Mouse (Mus musculus): ENCODE results near the gene Trank1. TPM values are rescaled to one million over a fixed set of nuclear protein-coding genes. Genes with fewer than 3 reads are reported as not detected.

The Trank1 gene
- polyA plus RNA-seq, 1 experiment: not detected

GRCm38 (mm10) chr9:111391036-111391435 is 79.5 kb downstream of the Trank1 start:
- H3K36me3 ChIP-seq (ENCODE audit: control insufficient read depth, insufficient read depth): no peaks in the 10 kb centered on the region
- H3K4me2 ChIP-seq (ENCODE audit: low read depth): no peak overlapping the region
- no peak overlapping the region for H3K4me3 ChIP-seq
- no peak overlapping the region for H3ac ChIP-seq (ENCODE audit: control insufficient read depth, insufficient read length)
- H3K79me2 ChIP-seq (ENCODE audit: control insufficient read depth, insufficient read depth): no peaks in the 10 kb centered on the region
- TF ChIP-seq CEBPB (IDR thresholded peaks at IDR 0.05; ENCODE audit: insufficient read depth, poor library complexity, severe bottlenecking): no peak
- no peak for TF ChIP-seq SRF (IDR thresholded peaks at IDR 0.05; ENCODE audit: control insufficient read depth, insufficient read length, low read depth)
- peaks cover 19% of the 10 kb centered on the region for H3K27me3 ChIP-seq (ENCODE audit: control insufficient read depth, insufficient read depth, insufficient read length)

- TF ChIP-seq E2F4 (IDR thresholded peaks at IDR 0.05; ENCODE audit: insufficient read depth): no peak
- no peak for TF ChIP-seq MYOG (IDR thresholded peaks at IDR 0.05; ENCODE audit: control insufficient read depth in 1 of 3, insufficient read depth in 1 of 3, insufficient read length in 2 of 3, low read depth in 2 of 3)
- Histone ChIP-seq H3K36me3 (ENCODE audit: control insufficient read depth, insufficient read depth) (no peaks in the 10 kb centered on the region), H3K4me2 (ENCODE audit: low read depth) (no peak overlapping the region), H3K27me3 (ENCODE audit: control insufficient read depth, insufficient read depth, insufficient read length) (peaks cover 19% of the 10 kb centered on the region), H3ac (ENCODE audit: control insufficient read depth, insufficient read length) (no peak overlapping the region), H3K79me2 (ENCODE audit: control insufficient read depth, insufficient read depth) (no peaks in the 10 kb centered on the region), H3K4me3 (no peak overlapping the region)
Observed at GRCm38 (mm10) chr9:111391926-111392442, 80.4 kb downstream of the Trank1 start.

GRCm38 (mm10) chr9:111395265-111395664 is 83.7 kb downstream of the Trank1 start:
- Histone ChIP-seq H3K79me2 (ENCODE audit: control insufficient read depth, insufficient read depth) (no peaks in the 10 kb centered on the region), H3ac (ENCODE audit: control insufficient read depth, insufficient read length) (no peak overlapping the region), H3K27me3 (ENCODE audit: control insufficient read depth, insufficient read depth, insufficient read length) (peaks cover 23% of the 10 kb centered on the region), H3K4me2 (ENCODE audit: low read depth) (no peak overlapping the region), H3K36me3 (ENCODE audit: control insufficient read depth, insufficient read depth) (no peaks in the 10 kb centered on the region), H3K4me3 (no peak overlapping the region)
- no peak for TF ChIP-seq POLR2A (IDR thresholded peaks at IDR 0.05; ENCODE audit: insufficient read length, low read depth)
- TF ChIP-seq TCF3 (IDR thresholded peaks at IDR 0.05; ENCODE audit: insufficient read length, low read depth): no peak
- no peak for TF ChIP-seq MYOG (IDR thresholded peaks at IDR 0.05; ENCODE audit: control insufficient read depth in 1 of 3, insufficient read depth in 1 of 3, insufficient read length in 2 of 3, low read depth in 2 of 3)
- no peak for TF ChIP-seq TCF12 (IDR thresholded peaks at IDR 0.05; ENCODE audit: insufficient read depth, poor library complexity, severe bottlenecking)
- TF ChIP-seq MYOD1 (IDR thresholded peaks at IDR 0.05; ENCODE audit: control insufficient read depth in 1 of 3, insufficient read length in 2 of 3, low read depth in 2 of 3): no peak
- TF ChIP-seq MAX (IDR thresholded peaks at IDR 0.05; ENCODE audit: low read depth): no peak
- no peak for TF ChIP-seq E2F4 (IDR thresholded peaks at IDR 0.05; ENCODE audit: insufficient read depth)
- no peak for TF ChIP-seq REST (IDR thresholded peaks at IDR 0.05; ENCODE audit: insufficient read depth, insufficient read length)
- no peak for TF ChIP-seq POLR2AphosphoS2 (IDR thresholded peaks at IDR 0.05; ENCODE audit: insufficient read length, low read depth)

DNA sequence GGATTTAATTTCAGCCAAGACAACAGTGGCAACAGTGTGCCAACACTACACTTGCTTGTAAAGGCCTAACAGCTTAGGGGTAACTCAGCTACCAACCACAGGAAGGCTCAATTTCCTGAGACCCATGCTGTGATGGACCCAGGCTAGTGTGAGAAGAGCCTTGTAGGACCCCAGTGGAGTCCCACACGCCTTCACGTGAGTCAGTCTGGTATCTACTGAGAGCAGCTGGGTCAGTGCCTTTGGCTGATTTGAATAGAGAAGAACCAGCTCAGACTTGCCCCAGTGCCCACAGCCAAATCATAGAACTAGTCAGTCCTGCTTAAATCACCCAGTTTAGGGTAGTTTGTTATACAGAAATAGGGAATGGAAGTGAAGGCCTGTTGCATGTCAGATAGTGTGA is 86.5 kb downstream of the Trank1 start:
- no peak for TF ChIP-seq MYOD1 (IDR thresholded peaks at IDR 0.05; ENCODE audit: control insufficient read depth in 1 of 3, insufficient read length in 2 of 3, low read depth in 2 of 3)
- TF ChIP-seq POLR2A (IDR thresholded peaks at IDR 0.05; ENCODE audit: insufficient read length, low read depth): no peak
- TF ChIP-seq TCF12 (IDR thresholded peaks at IDR 0.05; ENCODE audit: insufficient read depth, poor library complexity, severe bottlenecking): no peak
- no peaks in the 10 kb centered on the region for H3K36me3 ChIP-seq (ENCODE audit: control insufficient read depth, insufficient read depth)
- no peak overlapping the region for H3ac ChIP-seq (ENCODE audit: control insufficient read depth, insufficient read length)
- H3K27me3 ChIP-seq (ENCODE audit: control insufficient read depth, insufficient read depth, insufficient read length): peaks cover 4% of the 10 kb centered on the region
- H3K4me3 ChIP-seq: no peak overlapping the region
- no peak overlapping the region for H3K4me2 ChIP-seq (ENCODE audit: low read depth)
- no peaks in the 10 kb centered on the region for H3K79me2 ChIP-seq (ENCODE audit: control insufficient read depth, insufficient read depth)

DNA sequence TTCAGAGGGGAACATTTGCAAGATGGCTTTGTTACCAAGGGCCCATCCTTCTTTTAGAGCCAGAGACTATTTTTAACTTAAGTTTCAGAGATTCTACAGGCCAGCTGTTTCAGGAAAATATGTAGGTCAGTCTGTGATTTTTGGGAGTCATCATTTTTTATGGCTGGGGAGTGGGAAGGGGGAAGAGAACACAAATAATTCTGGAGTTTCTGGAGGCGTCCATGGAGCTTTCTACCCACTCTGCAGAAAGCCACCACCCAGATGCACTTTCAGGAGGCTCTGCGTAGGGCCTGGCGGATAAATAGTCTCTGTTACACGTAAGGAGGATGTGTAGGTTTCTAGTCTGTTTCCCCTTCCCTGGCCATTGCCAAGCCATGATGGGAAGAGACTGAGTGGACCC is 88.5 kb downstream of the Trank1 start:
- H3K36me3 ChIP-seq (ENCODE audit: control insufficient read depth, insufficient read depth): no peaks in the 10 kb centered on the region
- H3K4me2 ChIP-seq (ENCODE audit: low read depth): no peak overlapping the region
- no peaks in the 10 kb centered on the region for H3K79me2 ChIP-seq (ENCODE audit: control insufficient read depth, insufficient read depth)
- no peak for TF ChIP-seq TCF12 (IDR thresholded peaks at IDR 0.05; ENCODE audit: insufficient read depth, poor library complexity, severe bottlenecking)
- TF ChIP-seq MYOG (IDR thresholded peaks at IDR 0.05; ENCODE audit: control insufficient read depth in 1 of 3, insufficient read depth in 1 of 3, insufficient read length in 2 of 3, low read depth in 2 of 3): no peak
- TF ChIP-seq USF1 (IDR thresholded peaks at IDR 0.05; ENCODE audit: low read depth): no peak
- TF ChIP-seq E2F4 (IDR thresholded peaks at IDR 0.05; ENCODE audit: insufficient read depth): no peak
- no peak for TF ChIP-seq SRF (IDR thresholded peaks at IDR 0.05; ENCODE audit: control insufficient read depth, insufficient read length, low read depth)
- no peak for TF ChIP-seq CEBPB (IDR thresholded peaks at IDR 0.05; ENCODE audit: insufficient read depth, poor library complexity, severe bottlenecking)
- TF ChIP-seq TCF3 (IDR thresholded peaks at IDR 0.05; ENCODE audit: insufficient read length, low read depth): no peak
- H3ac ChIP-seq (ENCODE audit: control insufficient read depth, insufficient read length): no peak overlapping the region
- peaks cover 4% of the 10 kb centered on the region for H3K27me3 ChIP-seq (ENCODE audit: control insufficient read depth, insufficient read depth, insufficient read length)
- H3K4me3 ChIP-seq: no peak overlapping the region

- Histone ChIP-seq H3K4me2 (ENCODE audit: low read depth) (no peak overlapping the region), H3ac (ENCODE audit: control insufficient read depth, insufficient read length) (no peak overlapping the region), H3K4me3 (no peak overlapping the region), H3K79me2 (ENCODE audit: control insufficient read depth, insufficient read depth) (no peaks in the 10 kb centered on the region), H3K36me3 (ENCODE audit: control insufficient read depth, insufficient read depth) (no peaks in the 10 kb centered on the region), H3K27me3 (ENCODE audit: control insufficient read depth, insufficient read depth, insufficient read length) (peaks cover 4% of the 10 kb centered on the region)
- TF ChIP-seq CEBPB (IDR thresholded peaks at IDR 0.05; ENCODE audit: insufficient read depth, poor library complexity, severe bottlenecking) (no peak), SRF (IDR thresholded peaks at IDR 0.05; ENCODE audit: control insufficient read depth, insufficient read length, low read depth) (no peak), TCF3 (IDR thresholded peaks at IDR 0.05; ENCODE audit: insufficient read length, low read depth) (no peak), E2F4 (IDR thresholded peaks at IDR 0.05; ENCODE audit: insufficient read depth) (no peak), POLR2A (IDR thresholded peaks at IDR 0.05; ENCODE audit: insufficient read length, low read depth) (no peak), MYOG (IDR thresholded peaks at IDR 0.05; ENCODE audit: control insufficient read depth in 1 of 3, insufficient read depth in 1 of 3, insufficient read length in 2 of 3, low read depth in 2 of 3) (no peak), POLR2AphosphoS2 (IDR thresholded peaks at IDR 0.05; ENCODE audit: insufficient read length, low read depth) (no peak), USF1 (IDR thresholded peaks at IDR 0.05; ENCODE audit: low read depth) (no peak), MAX (IDR thresholded peaks at IDR 0.05; ENCODE audit: low read depth) (no peak), MYOD1 (IDR thresholded peaks at IDR 0.05; ENCODE audit: control insufficient read depth in 1 of 3, insufficient read length in 2 of 3, low read depth in 2 of 3) (no peak), REST (IDR thresholded peaks at IDR 0.05; ENCODE audit: insufficient read depth, insufficient read length) (no peak), TCF12 (IDR thresholded peaks at IDR 0.05; ENCODE audit: insufficient read depth, poor library complexity, severe bottlenecking) (no peak)
Observed at GRCm38 (mm10) chr9:111403159-111403558, 91.6 kb downstream of the Trank1 start.
